Mouse (Mus musculus): Measurements from ENCODE around the gene Olfr1109. TPM values are rescaled to one million over a fixed set of nuclear protein-coding genes. Genes with fewer than 3 reads are reported as not detected.

The Olfr1109 gene
- polyA plus RNA-seq (2016; fragmentation: Nextera tagmentation; extraction: Ambion mirVana) = not detected in 2 replicates

- Histone ChIP-seq H3K4me3 (no peak within 1 kb of the TSS), H3K36me3 (no peaks in the 10 kb centered on the region), H3K27ac (no peak within 1 kb of the TSS), H3K4me1 (no peaks in the 10 kb centered on the region), H3K27me3 (ENCODE audit: low read depth, poor library complexity, severe bottlenecking) (no peaks in the 10 kb centered on the region), H3K9me3 (replicated peaks) (no peaks in the 10 kb centered on the region)
- 87% methylated on average over 1 of the region's 1 CpGs for WGBS
- no peak for DNase-seq (ENCODE audit: low spot score)
Observed at GRCm38 (mm10) chr2:87095908-87096307, at the start of gene Olfr1109. TSS of gene Olfr1109 (minus strand) at chr2:87096008.

GRCm38 (mm10) chr2:87140200-87140599, 44.4 kb upstream of the Olfr1109 start, which contains the start of gene Olfr1110:
TSS of gene Olfr1110 (minus strand) at chr2:87140300.
- Histone ChIP-seq H3K36me3 (no peaks in the 10 kb centered on the region), H3K4me1 (no peaks in the 10 kb centered on the region), H3K9me3 (replicated peaks) (no peaks in the 10 kb centered on the region), H3K27ac (no peak within 1 kb of the TSS), H3K27me3 (ENCODE audit: low read depth, poor library complexity, severe bottlenecking) (no peaks in the 10 kb centered on the region), H3K4me3 (no peak within 1 kb of the TSS)
- WGBS = 97% methylated on average over 1 of the region's 1 CpGs
- DNase-seq (ENCODE audit: low spot score) = no peak

DNA sequence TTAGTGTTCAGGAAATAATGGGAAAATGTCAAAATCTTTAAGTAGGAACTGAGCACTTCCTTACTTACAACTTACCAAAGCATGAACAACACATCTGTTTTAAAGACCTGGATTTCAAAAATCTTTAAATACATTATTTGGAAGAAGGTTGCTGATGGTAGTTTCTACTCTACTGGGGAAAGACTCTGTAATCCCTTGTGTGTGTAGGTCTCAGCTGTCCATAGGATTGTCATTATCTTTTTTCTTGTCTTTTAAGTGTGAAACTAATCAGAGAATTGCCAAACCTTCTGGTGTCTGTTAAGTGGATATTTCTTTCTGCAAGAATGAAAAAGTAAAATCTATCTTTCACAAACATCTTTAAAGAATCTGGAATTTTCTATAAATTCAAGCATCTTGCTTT, 18.7 kb upstream of the Olfr1109 start, which contains the start of gene Olfr259:
Gene Olfr259, minus strand, starts transcription at position 101 of the 400 bp plus-strand sequence.
- Histone ChIP-seq H3K27me3 (ENCODE audit: low read depth, poor library complexity, severe bottlenecking) (no peaks in the 10 kb centered on the region), H3K4me3 (no peak within 1 kb of the TSS), H3K36me3 (no peaks in the 10 kb centered on the region), H3K27ac (no peak within 1 kb of the TSS), H3K4me1 (no peaks in the 10 kb centered on the region), H3K9me3 (replicated peaks) (no peaks in the 10 kb centered on the region)
- no peak for DNase-seq (ENCODE audit: low spot score)

- Histone ChIP-seq H3K4me1 (no peaks in the 10 kb centered on the region), H3K27ac (no peak within 1 kb of the TSS), H3K36me3 (no peaks in the 10 kb centered on the region), H3K4me3 (no peak within 1 kb of the TSS), H3K27me3 (ENCODE audit: low read depth, poor library complexity, severe bottlenecking) (no peaks in the 10 kb centered on the region), H3K9me3 (replicated peaks) (no peaks in the 10 kb centered on the region)
- 79% methylated on average over 1 of the region's 1 CpGs for WGBS
- DNase-seq (ENCODE audit: low spot score) = no peak
Observed at GRCm38 (mm10) chr2:87075717-87076116, 20.1 kb downstream of the Olfr1109 start, which contains the start of gene Olfr1107. TSS of gene Olfr1107 (minus strand) at chr2:87075817.

DNA sequence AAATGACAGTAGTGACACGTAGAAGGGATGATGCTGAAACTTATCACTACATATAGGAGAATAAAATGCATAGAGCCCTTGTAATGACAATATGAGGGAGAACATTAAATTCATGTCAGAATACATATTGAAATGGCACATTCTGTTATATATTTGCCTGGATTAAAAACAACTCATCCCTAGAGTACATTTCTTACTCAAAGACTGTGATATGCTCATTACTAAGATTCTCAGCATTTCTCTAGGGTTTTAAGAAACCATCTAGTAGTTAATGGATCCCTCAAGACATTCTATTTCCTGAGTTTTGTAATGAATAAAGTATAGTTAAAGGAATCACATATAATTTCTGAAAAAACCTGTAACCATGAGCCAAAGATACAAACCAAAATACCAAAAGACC, 43.6 kb downstream of the Olfr1109 start, which contains the start of gene Olfr1106:
Gene Olfr1106, minus strand, starts transcription at position 101 of the 400 bp plus-strand sequence.
- no peaks in the 10 kb centered on the region for H3K27me3 ChIP-seq (ENCODE audit: low read depth, poor library complexity, severe bottlenecking)
- no peak within 1 kb of the TSS for H3K4me3 ChIP-seq
- DNase-seq (ENCODE audit: low spot score) = no peak
- no peaks in the 10 kb centered on the region for H3K4me1 ChIP-seq
- no peak within 1 kb of the TSS for H3K27ac ChIP-seq
- no peaks in the 10 kb centered on the region for H3K36me3 ChIP-seq
- no peaks in the 10 kb centered on the region for H3K9me3 ChIP-seq (replicated peaks)
- 84% methylated on average over 1 of the region's 1 CpGs for WGBS

Other genes with a start within 250 kb of the Olfr1109 start
- gene Olfr1095, start 244.3 kb downstream of the Olfr1109 start, polyA plus RNA-seq (2016; fragmentation: Nextera tagmentation; extraction: Ambion mirVana) = not detected in 2 replicates
- gene Gm13723, start 221.2 kb downstream of the Olfr1109 start, polyA plus RNA-seq (2016; fragmentation: Nextera tagmentation; extraction: Ambion mirVana) = not detected in 2 replicates
- gene Olfr1097, start 203.8 kb downstream of the Olfr1109 start, polyA plus RNA-seq (2016; fragmentation: Nextera tagmentation; extraction: Ambion mirVana) = not detected in 2 replicates
- not detected in 2 replicates for gene Olfr1098, start 171.5 kb downstream of the Olfr1109 start, polyA plus RNA-seq (2016; fragmentation: Nextera tagmentation; extraction: Ambion mirVana)
- gene Olfr1099, start 135.3 kb downstream of the Olfr1109 start, polyA plus RNA-seq (2016; fragmentation: Nextera tagmentation; extraction: Ambion mirVana) = not detected in 2 replicates
- not detected in 2 replicates for gene Olfr1100, start 116.1 kb downstream of the Olfr1109 start, polyA plus RNA-seq (2016; fragmentation: Nextera tagmentation; extraction: Ambion mirVana)
- gene Olfr1101, start 104.8 kb downstream of the Olfr1109 start, polyA plus RNA-seq (2016; fragmentation: Nextera tagmentation; extraction: Ambion mirVana) = not detected in 2 replicates
- gene Olfr1102, start 97.6 kb downstream of the Olfr1109 start, polyA plus RNA-seq (2016; fragmentation: Nextera tagmentation; extraction: Ambion mirVana) = not detected in 2 replicates
- gene Olfr1104, start 68.9 kb downstream of the Olfr1109 start, polyA plus RNA-seq (2016; fragmentation: Nextera tagmentation; extraction: Ambion mirVana) = not detected in 2 replicates
- not detected in 2 replicates for gene Olfr1105, start 59.5 kb downstream of the Olfr1109 start, polyA plus RNA-seq (2016; fragmentation: Nextera tagmentation; extraction: Ambion mirVana)
- gene Olfr1106, start 43.7 kb downstream of the Olfr1109 start, polyA plus RNA-seq (2016; fragmentation: Nextera tagmentation; extraction: Ambion mirVana) = not detected in 2 replicates
- gene Olfr1107, start 20.2 kb downstream of the Olfr1109 start, polyA plus RNA-seq (2016; fragmentation: Nextera tagmentation; extraction: Ambion mirVana) = not detected in 2 replicates
- gene Olfr259, start 18.6 kb upstream of the Olfr1109 start, polyA plus RNA-seq (2016; fragmentation: Nextera tagmentation; extraction: Ambion mirVana) = not detected in 2 replicates
- gene Olfr1110, start 44.3 kb upstream of the Olfr1109 start, polyA plus RNA-seq (2016; fragmentation: Nextera tagmentation; extraction: Ambion mirVana) = not detected in 2 replicates
- not detected in 2 replicates for gene Olfr1111, start 56.6 kb upstream of the Olfr1109 start, polyA plus RNA-seq (2016; fragmentation: Nextera tagmentation; extraction: Ambion mirVana)
- gene Olfr1112, start 91.8 kb upstream of the Olfr1109 start, polyA plus RNA-seq (2016; fragmentation: Nextera tagmentation; extraction: Ambion mirVana) = not detected in 2 replicates
- not detected in 2 replicates for gene Olfr1113, start 113.0 kb upstream of the Olfr1109 start, polyA plus RNA-seq (2016; fragmentation: Nextera tagmentation; extraction: Ambion mirVana)
- gene Olfr1115, start 152.0 kb upstream of the Olfr1109 start, polyA plus RNA-seq (2016; fragmentation: Nextera tagmentation; extraction: Ambion mirVana) = not detected in 2 replicates
- gene Olfr1116, start 171.5 kb upstream of the Olfr1109 start, polyA plus RNA-seq (2016; fragmentation: Nextera tagmentation; extraction: Ambion mirVana) = not detected in 2 replicates
- not detected in 2 replicates for gene Olfr1118, start 211.6 kb upstream of the Olfr1109 start, polyA plus RNA-seq (2016; fragmentation: Nextera tagmentation; extraction: Ambion mirVana)